Mouse (Mus musculus) CH12.LX (cell line): ENCODE results near the gene Recql.

Experiments
- EP300 ChIP-seq: IDR thresholded peaks from 2 replicates; pipeline ENCODE4 v1.6.1; 2011; ENCODE audit warnings: low read length, improper control_type of control experiment
- MAZ ChIP-seq: IDR thresholded peaks from 2 replicates; pipeline ENCODE4 v1.6.1; 2012; ENCODE audit warnings: low read depth, mild to moderate bottlenecking, inconsistent platforms, low read length, improper control_type of control experiment, moderate library complexity
- POLR2A ChIP-seq: IDR thresholded peaks from 2 replicates; pipeline ENCODE4 v1.6.1; 2011; ENCODE audit warnings: low read depth, mild to moderate bottlenecking, improper control_type of control experiment, low read length
- POLR2AphosphoS2 ChIP-seq: IDR thresholded peaks from 2 replicates; pipeline ENCODE4 v1.6.1; 2011; ENCODE audit warnings: low read depth, low read length, improper control_type of control experiment
- RCOR1 ChIP-seq: conservative IDR thresholded peaks from 2 replicates; pipeline ENCODE4 v1.6.1; 2012; ENCODE audit warnings: low read depth, mild to moderate bottlenecking, inconsistent platforms, low read length, improper control_type of control experiment
- USF1 ChIP-seq: IDR thresholded peaks from 2 replicates; pipeline ENCODE4 v1.6.1; 2014; ENCODE audit warnings: low read depth, mild to moderate bottlenecking, inconsistent platforms, low read length, improper control_type of control experiment
- ZKSCAN1 ChIP-seq: IDR thresholded peaks from 2 replicates; pipeline ENCODE4 v1.6.1; 2012; ENCODE audit warnings: low read depth, inconsistent platforms, low read length, improper control_type of control experiment, borderline replicate concordance

DNA sequence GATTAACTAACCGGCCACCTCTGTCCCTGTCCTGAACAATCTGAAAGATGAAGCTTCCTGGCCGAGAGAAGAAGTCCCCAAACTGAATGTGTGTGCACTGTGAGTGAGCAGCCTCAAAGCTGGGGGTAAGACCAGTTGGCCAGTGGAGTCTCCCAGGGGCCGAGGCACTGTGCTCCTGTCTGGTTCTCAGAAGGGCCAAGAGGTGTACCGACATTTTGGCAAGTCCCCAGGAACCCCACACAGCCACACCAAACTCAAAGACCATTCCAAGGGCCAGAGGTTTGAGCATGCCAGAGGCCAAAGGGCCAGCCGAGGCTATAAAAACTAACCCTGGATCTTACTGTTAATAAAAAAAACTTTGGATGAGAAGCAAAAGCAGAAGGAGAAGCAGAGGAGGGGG, 72.6 kb downstream of the Recql start:
- no peak for TF ChIP-seq ZKSCAN1
- no peak for TF ChIP-seq MAZ
- TF ChIP-seq POLR2A: no peak
- no peak for TF ChIP-seq EP300
- TF ChIP-seq RCOR1: no peak
- TF ChIP-seq POLR2AphosphoS2: no peak
- TF ChIP-seq USF1: no peak
